Mouse (Mus musculus): ENCODE measurements around the gene Coro6. TPM values are rescaled to one million over a fixed set of nuclear protein-coding genes. Genes with fewer than 3 reads are reported as not detected.

The Coro6 gene
- total and polyA plus RNA-seq, 3 experiments = 0.04 to 0.18 TPM; not detected in 1

- TF ChIP-seq MYB (IDR thresholded peaks at IDR 0.05; ENCODE audit: low read depth, low read length) (no peak), SIN3A (IDR thresholded peaks at IDR 0.05; ENCODE audit: low read length) (peak; percentile 83)
These were observed 15.6 kb upstream of the Coro6 start (continued) for GRCm38 (mm10) chr11:77446628-77447041.

- no peak overlapping the region for H3K4me3 ChIP-seq (ENCODE audit: control insufficient read depth in 1 of 2, insufficient read depth in 1 of 2, low read depth in 2 of 2, low read length in 2 of 2)
- no peaks in the 10 kb centered on the region for H3K9me3 ChIP-seq (replicated peaks; ENCODE audit: insufficient read depth, low read length)
- H3K9ac ChIP-seq (ENCODE audit: control insufficient read depth, low read depth, low read length, poor library complexity, severe bottlenecking) = no peak overlapping the region
- H3K27ac ChIP-seq (ENCODE audit: control insufficient read depth, low read depth, low read length) = no peak overlapping the region
- H3K36me3 ChIP-seq (ENCODE audit: control insufficient read depth in 1 of 2, insufficient read depth in 2 of 2, low read length in 2 of 2) = peaks cover 0 to 29% of the 10 kb centered on the region in 2 experiments; a peak in 3 of 4 replicates
- peaks cover 21 to 26% of the 10 kb centered on the region in 2 experiments for H3K4me1 ChIP-seq (ENCODE audit: control insufficient read depth in 1 of 2, insufficient read depth in 2 of 2, low read length in 2 of 2)
- H3K79me2 ChIP-seq (ENCODE audit: control insufficient read depth, insufficient read depth, low read length, poor library complexity) = no peaks in the 10 kb centered on the region
- no peak for DNase-seq (ENCODE audit: low read depth, low spot score)
- no peaks in the 10 kb centered on the region for H3K27me3 ChIP-seq (ENCODE audit: control insufficient read depth in 1 of 2, insufficient read depth in 2 of 2, low read length in 2 of 2)
- TF ChIP-seq TBP (IDR thresholded peaks at IDR 0.05; ENCODE audit: low read depth, low read length) (no peak), RAD21 (IDR thresholded peaks at IDR 0.05; ENCODE audit: low read depth, low read length) (no peak), SIN3A (IDR thresholded peaks at IDR 0.05; ENCODE audit: low read length) (no peak), CHD2 (IDR thresholded peaks at IDR 0.05; ENCODE audit: low read length) (no peak), RCOR1 (IDR thresholded peaks at IDR 0.05; ENCODE audit: low read depth, low read length) (no peak), POLR2AphosphoS5 (IDR thresholded peaks at IDR 0.05; ENCODE audit: borderline replicate concordance, low read depth, low read length) (no peak), ELF1 (IDR thresholded peaks at IDR 0.05; ENCODE audit: low read depth, low read length) (no peak), GATA1 (IDR thresholded peaks at IDR 0.05; ENCODE audit: low read depth, low read length) (no peak)
These were observed 13.0 kb upstream of the Coro6 start for GRCm38 (mm10) chr11:77449224-77449623.

GRCm38 (mm10) chr11:77451670-77452069, 10.5 kb upstream of the Coro6 start:
- Histone ChIP-seq H3K27me3 (ENCODE audit: control insufficient read depth in 1 of 2, insufficient read depth in 2 of 2, low read length in 2 of 2) (no peaks in the 10 kb centered on the region), H3K9me3 (replicated peaks; ENCODE audit: insufficient read depth, low read length) (no peaks in the 10 kb centered on the region), H3K4me1 (ENCODE audit: control insufficient read depth in 1 of 2, insufficient read depth in 2 of 2, low read length in 2 of 2) (peaks cover 3 to 5% of the 10 kb centered on the region in 2 experiments), H3K27ac (ENCODE audit: control insufficient read depth, low read depth, low read length) (no peak overlapping the region), H3K9ac (ENCODE audit: control insufficient read depth, low read depth, low read length, poor library complexity, severe bottlenecking) (no peak overlapping the region), H3K4me3 (ENCODE audit: control insufficient read depth in 1 of 2, insufficient read depth in 1 of 2, low read depth in 2 of 2, low read length in 2 of 2) (no peak overlapping the region), H3K79me2 (ENCODE audit: control insufficient read depth, insufficient read depth, low read length, poor library complexity) (no peaks in the 10 kb centered on the region), H3K36me3 (ENCODE audit: control insufficient read depth in 1 of 2, insufficient read depth in 2 of 2, low read length in 2 of 2) (peaks cover 0 to 7% of the 10 kb centered on the region in 2 experiments; a peak in 3 of 4 replicates)
- DNase-seq (ENCODE audit: low read depth, low spot score) = no peak
- no peak for TF ChIP-seq NRF1 (IDR thresholded peaks at IDR 0.05; ENCODE audit: insufficient read depth, low read depth, low read length, poor library complexity, severe bottlenecking)
- TF ChIP-seq MXI1 (IDR thresholded peaks at IDR 0.05; ENCODE audit: low read depth, low read length) = no peak
- TF ChIP-seq SMC3 (IDR thresholded peaks at IDR 0.05; ENCODE audit: low read depth, low read length) = no peak
- TF ChIP-seq TBP (IDR thresholded peaks at IDR 0.05; ENCODE audit: low read depth, low read length) = no peak
- no peak for TF ChIP-seq CHD1 (IDR thresholded peaks at IDR 0.05; ENCODE audit: low read depth, low read length)
- TF ChIP-seq RAD21 (IDR thresholded peaks at IDR 0.05; ENCODE audit: low read depth, low read length) = no peak
- TF ChIP-seq EP300 (IDR thresholded peaks at IDR 0.05; ENCODE audit: low read depth in 1 of 2, low read length in 2 of 2) = no peak
- no peak for TF ChIP-seq TAL1 (IDR thresholded peaks at IDR 0.05; ENCODE audit: low read length)
- no peak for TF ChIP-seq ETS1 (IDR thresholded peaks at IDR 0.05; ENCODE audit: low read depth, low read length)
- TF ChIP-seq POLR2A (IDR thresholded peaks at IDR 0.05; ENCODE audit: control insufficient read depth in 1 of 2, insufficient read depth in 1 of 2, low read depth in 1 of 2, low read length in 2 of 2, poor library complexity in 1 of 2) = no peak
- no peak for TF ChIP-seq GATA1 (IDR thresholded peaks at IDR 0.05; ENCODE audit: low read depth, low read length)
- TF ChIP-seq POLR2AphosphoS5 (IDR thresholded peaks at IDR 0.05; ENCODE audit: borderline replicate concordance, low read depth, low read length) = no peak
- TF ChIP-seq TCF12 (IDR thresholded peaks at IDR 0.05; ENCODE audit: low read depth, low read length) = no peak
